Mouse (Mus musculus) T-cell, adult 2 months (primary cell): Measurements from ENCODE around the gene Rrad.
"Not testable (repeated sequence)": the region's sequence is repeated elsewhere in the genome, so short reads cannot be mapped to it uniquely, and the experiment has no call there.

Source experiments
- DNase-seq: peaks from one replicate; pipeline ENCODE4 v3.0.0; 2022; ENCODE audit warnings: low spot score

Gene Rrad

GRCm38 (mm10) chr8:104630981-104631663 lies at the start of gene Rrad:
TSS of gene Rrad (minus strand) at chr8:104631327.
- DNase-seq, result peak; percentile 96

- DNase-seq, result no peak
These were observed 24.5 kb upstream of the Rrad start for GRCm38 (mm10) chr8:104655614-104656013.

GRCm38 (mm10) chr8:104654984-104655383 lies 23.9 kb upstream of the Rrad start:
- peak; percentile 86 for DNase-seq

- DNase-seq, result not testable (repeated sequence)
These were observed 13.1 kb upstream of the Rrad start for GRCm38 (mm10) chr8:104644187-104644586.

GRCm38 (mm10) chr8:104642324-104642654 lies 11.2 kb upstream of the Rrad start:
- no peak for DNase-seq

GRCm38 (mm10) chr8:104641426-104642323 lies 10.5 kb upstream of the Rrad start, which contains the start of gene Ciao2b:
TSS of gene Ciao2b (minus strand) at chr8:104641965.
- peak; percentile 76 for DNase-seq

GRCm38 (mm10) chr8:104640831-104641370 lies 9.8 kb upstream of the Rrad start:
- no peak for DNase-seq

GRCm38 (mm10) chr8:104640241-104640640 lies 9.1 kb upstream of the Rrad start:
- peak; percentile 0 for DNase-seq

- DNase-seq, result peak; percentile 0
These were observed 6.9 kb upstream of the Rrad start for GRCm38 (mm10) chr8:104638010-104638409.

GRCm38 (mm10) chr8:104635004-104635710 lies 4.0 kb upstream of the Rrad start:
- peak; percentile 0 for DNase-seq

- DNase-seq, result no peak
These were observed 2.1 kb upstream of the Rrad start for GRCm38 (mm10) chr8:104633156-104633744.

- peak; percentile 37 for DNase-seq
These were observed 1.4 kb upstream of the Rrad start for GRCm38 (mm10) chr8:104632486-104632885.

GRCm38 (mm10) chr8:104631975-104632374 lies 848 bp upstream of the Rrad start:
- DNase-seq, result peak; percentile 40

GRCm38 (mm10) chr8:104630574-104630973 lies 553 bp downstream of the Rrad start:
- peak; percentile 42 for DNase-seq

GRCm38 (mm10) chr8:104630111-104630479 lies 1.0 kb downstream of the Rrad start:
- DNase-seq, result no peak

- DNase-seq, result no peak
These were observed 1.6 kb downstream of the Rrad start for GRCm38 (mm10) chr8:104629306-104630110.

- DNase-seq, result no peak
These were observed 2.7 kb downstream of the Rrad start for GRCm38 (mm10) chr8:104628402-104628801.

- DNase-seq, result no peak
These were observed 3.9 kb downstream of the Rrad start for GRCm38 (mm10) chr8:104627065-104627740.

- no peak for DNase-seq
These were observed 7.0 kb downstream of the Rrad start, which contains the start of gene Cdh16 for GRCm38 (mm10) chr8:104624161-104624560. TSS of gene Cdh16 (minus strand) at chr8:104624396.

- no peak for DNase-seq
These were observed 10.4 kb downstream of the Rrad start for GRCm38 (mm10) chr8:104620765-104621164.
